Mouse (Mus musculus): ENCODE results near the gene Ric8a. TPM values are rescaled to one million over a fixed set of nuclear protein-coding genes. Genes with fewer than 3 reads are reported as not detected.

The Ric8a gene
- polyA plus RNA-seq, 2 experiments: 70.3 to 74.0 TPM

DNA sequence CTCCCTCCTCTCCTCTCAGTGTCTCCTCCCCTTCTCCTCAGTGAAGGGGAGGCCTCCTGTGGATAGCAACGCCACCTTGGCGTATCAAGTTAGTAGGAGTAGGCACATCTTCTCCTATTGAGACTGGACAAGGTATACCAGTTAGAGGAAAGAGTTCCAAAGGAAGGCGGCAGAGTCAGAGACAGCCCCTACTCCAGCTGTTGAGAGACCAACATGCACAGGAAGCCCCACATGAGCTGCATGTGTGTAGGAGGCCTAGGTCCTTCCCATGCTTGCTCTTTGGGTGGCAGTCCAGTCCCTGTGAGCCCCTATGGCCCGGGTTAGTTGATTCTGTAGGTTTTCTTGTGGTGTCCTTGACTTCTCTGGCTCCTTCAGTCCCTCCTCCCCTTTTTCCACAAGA lies 23.4 kb upstream of the Ric8a start:
- 86% methylated on average over 4 of the region's 4 CpGs for WGBS
- no peak overlapping the region for H3K27ac ChIP-seq (replicated peaks; ENCODE audit: low read depth, low read length)
- H3K4me1 ChIP-seq (ENCODE audit: control insufficient read depth, insufficient read depth, low read length): no peaks in the 10 kb centered on the region
- H3K4me2 ChIP-seq (replicated peaks; ENCODE audit: low read depth, low read length, severe bottlenecking): no peak overlapping the region
- no peak overlapping the region for H3K9ac ChIP-seq (ENCODE audit: low read depth, low read length, severe bottlenecking)
- no peaks in the 10 kb centered on the region for H3K36me3 ChIP-seq (ENCODE audit: control insufficient read depth, insufficient read depth, low read length)
- H3K27me3 ChIP-seq (ENCODE audit: control insufficient read depth, insufficient read depth, low read length): no peaks in the 10 kb centered on the region
- no peak for TF ChIP-seq POLR2A (IDR thresholded peaks at IDR 0.05; ENCODE audit: borderline replicate concordance, extremely low read depth, insufficient read depth, insufficient read length)
- ATAC-seq (ENCODE audit: low FRiP score, low read depth): no peak
- DNase-seq (ENCODE audit: low spot score): no peak
- no peak overlapping the region for H3K4me3 ChIP-seq (replicated peaks; ENCODE audit: low read length)
- no peaks in the 10 kb centered on the region for H3K9me3 ChIP-seq (ENCODE audit: control insufficient read depth, low read length)

DNA sequence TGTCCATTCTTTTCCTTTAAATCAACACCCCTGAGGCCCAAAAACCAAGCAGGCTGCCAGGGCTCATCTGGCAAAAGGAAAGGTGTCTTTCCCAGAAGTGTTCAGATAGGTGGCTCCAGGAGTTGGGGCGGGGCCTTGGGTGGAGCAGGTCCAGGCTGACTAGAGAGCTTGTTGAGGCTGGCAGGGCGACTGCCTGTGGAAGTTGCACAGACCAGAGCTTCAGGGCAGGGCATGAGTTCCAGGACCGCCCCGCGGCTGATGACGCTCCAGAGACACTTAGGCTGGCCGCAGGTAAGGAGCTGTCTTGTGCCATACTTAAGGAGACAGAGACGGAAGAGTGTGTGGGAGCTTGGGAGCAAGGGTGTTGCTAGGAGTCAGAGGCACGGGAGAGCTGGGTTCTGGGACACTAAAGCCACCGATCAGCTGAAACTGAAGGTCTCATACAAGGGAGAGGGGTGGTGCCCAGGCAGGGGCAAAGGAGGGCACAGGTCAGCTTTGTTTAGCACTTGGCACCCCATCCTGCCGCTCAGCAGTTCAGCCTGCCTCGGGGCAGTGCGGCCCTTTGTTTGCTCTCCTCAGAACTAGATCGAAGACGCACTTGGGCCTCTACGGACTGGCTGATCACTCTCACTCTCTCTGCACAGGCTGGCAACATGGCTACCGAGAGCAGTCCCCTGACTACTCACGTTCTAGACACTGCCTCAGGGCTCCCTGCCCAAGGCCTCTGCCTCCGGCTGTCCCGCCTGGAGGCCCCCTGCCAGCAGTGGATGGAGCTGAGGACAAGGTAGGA lies 21.6 kb upstream of the Ric8a start, which contains the start of gene Urah:
TSS of gene Urah (plus strand) at position 51 of the 790 bp plus-strand sequence.
- TF ChIP-seq POLR2A (IDR thresholded peaks at IDR 0.05; ENCODE audit: borderline replicate concordance, extremely low read depth, insufficient read depth, insufficient read length): no peak
- no peaks in the 10 kb centered on the region for H3K4me1 ChIP-seq (ENCODE audit: control insufficient read depth, insufficient read depth, low read length)
- H3K9me3 ChIP-seq (ENCODE audit: control insufficient read depth, low read length): no peaks in the 10 kb centered on the region
- ATAC-seq (ENCODE audit: low FRiP score, low read depth) (no peak), DNase-seq (ENCODE audit: low spot score) (no peak)
- H3K36me3 ChIP-seq (ENCODE audit: control insufficient read depth, insufficient read depth, low read length): no peaks in the 10 kb centered on the region
- no peak within 1 kb of the TSS for H3K27ac ChIP-seq (replicated peaks; ENCODE audit: low read depth, low read length)
- H3K4me3 ChIP-seq (replicated peaks; ENCODE audit: low read length): no peak within 1 kb of the TSS
- WGBS: 44% methylated on average over 19 of the region's 20 CpGs
- no peaks in the 10 kb centered on the region for H3K27me3 ChIP-seq (ENCODE audit: control insufficient read depth, insufficient read depth, low read length)
- no peak within 1 kb of the TSS for H3K4me2 ChIP-seq (replicated peaks; ENCODE audit: low read depth, low read length, severe bottlenecking)
- no peak within 1 kb of the TSS for H3K9ac ChIP-seq (ENCODE audit: low read depth, low read length, severe bottlenecking)

DNA sequence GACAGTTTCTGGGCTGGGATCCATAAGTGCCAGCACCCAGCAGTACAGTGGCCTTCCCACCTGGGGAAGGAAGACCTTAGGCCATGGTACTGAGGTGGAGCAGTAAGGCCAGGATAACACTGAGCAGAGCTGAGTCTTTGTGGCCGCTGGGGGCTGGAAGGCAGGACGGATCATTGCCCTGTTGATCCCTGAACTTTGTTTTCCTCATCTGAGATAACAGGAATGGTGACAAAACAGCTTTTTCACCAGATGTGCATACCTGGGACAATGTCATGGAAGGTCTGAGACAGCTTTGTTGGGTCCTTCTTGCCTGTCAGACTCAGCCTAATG lies 21.0 kb upstream of the Ric8a start:
- no peak overlapping the region for H3K4me3 ChIP-seq (replicated peaks; ENCODE audit: low read length)
- H3K4me1 ChIP-seq (ENCODE audit: control insufficient read depth, insufficient read depth, low read length): no peaks in the 10 kb centered on the region
- H3K9ac ChIP-seq (ENCODE audit: low read depth, low read length, severe bottlenecking): no peak overlapping the region
- DNase-seq (ENCODE audit: low spot score) (no peak), ATAC-seq (ENCODE audit: low FRiP score, low read depth) (no peak)
- no peaks in the 10 kb centered on the region for H3K27me3 ChIP-seq (ENCODE audit: control insufficient read depth, insufficient read depth, low read length)
- no peak overlapping the region for H3K27ac ChIP-seq (replicated peaks; ENCODE audit: low read depth, low read length)
- TF ChIP-seq POLR2A (IDR thresholded peaks at IDR 0.05; ENCODE audit: borderline replicate concordance, extremely low read depth, insufficient read depth, insufficient read length): no peak
- H3K36me3 ChIP-seq (ENCODE audit: control insufficient read depth, insufficient read depth, low read length): no peaks in the 10 kb centered on the region
- no peak overlapping the region for H3K4me2 ChIP-seq (replicated peaks; ENCODE audit: low read depth, low read length, severe bottlenecking)
- WGBS: 62% methylated on average over 2 of the region's 2 CpGs
- no peaks in the 10 kb centered on the region for H3K9me3 ChIP-seq (ENCODE audit: control insufficient read depth, low read length)

DNA sequence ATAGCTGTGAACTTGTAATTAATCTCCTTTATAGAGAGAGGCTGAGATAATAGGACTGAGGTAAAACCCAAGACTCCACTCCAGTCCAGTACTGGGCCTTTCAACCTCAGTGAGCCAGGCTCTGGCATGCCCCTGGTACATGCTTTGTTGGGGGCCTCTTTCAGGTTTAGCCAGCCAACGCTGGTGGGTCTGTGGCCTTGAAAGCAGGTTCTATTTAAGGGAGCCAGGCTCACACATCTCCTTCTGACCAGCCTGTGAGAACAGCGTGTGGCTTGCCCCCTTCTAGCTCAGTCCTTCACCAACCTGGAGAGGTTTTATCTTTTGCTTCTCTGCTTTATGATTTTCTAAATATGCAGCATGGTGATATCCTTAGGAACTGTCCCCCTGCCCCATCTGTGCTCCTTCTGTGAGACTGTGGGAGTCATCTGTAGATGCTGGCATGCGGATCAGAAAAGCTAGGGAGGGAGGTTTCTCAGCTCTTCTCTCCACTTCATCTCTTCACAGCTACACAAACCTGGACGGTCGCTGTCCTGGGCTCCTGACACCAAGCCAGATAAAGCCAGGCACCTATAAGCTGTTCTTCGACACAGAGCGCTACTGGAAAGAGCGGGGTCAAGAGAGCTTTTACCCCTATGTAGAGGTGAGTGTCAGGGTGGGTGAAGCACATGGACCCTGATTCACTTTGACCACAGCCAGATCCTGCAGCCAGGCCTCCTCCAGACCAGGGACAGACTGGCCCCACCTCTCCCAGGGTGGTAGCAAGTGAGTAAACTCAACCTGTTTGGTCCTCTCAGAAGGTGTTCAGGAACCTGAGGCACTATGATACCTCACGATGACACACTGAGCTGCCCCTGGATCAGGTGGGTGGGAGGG lies 20.3 kb upstream of the Ric8a start:
- Histone ChIP-seq H3K27me3 (ENCODE audit: control insufficient read depth, insufficient read depth, low read length) (peaks cover 3% of the 10 kb centered on the region; the same call in 1 of the 2 replicates), H3K36me3 (ENCODE audit: control insufficient read depth, insufficient read depth, low read length) (no peaks in the 10 kb centered on the region), H3K4me3 (replicated peaks; ENCODE audit: low read length) (no peak overlapping the region), H3K9me3 (ENCODE audit: control insufficient read depth, low read length) (no peaks in the 10 kb centered on the region), H3K4me2 (replicated peaks; ENCODE audit: low read depth, low read length, severe bottlenecking) (no peak overlapping the region), H3K9ac (ENCODE audit: low read depth, low read length, severe bottlenecking) (no peak overlapping the region), H3K4me1 (ENCODE audit: control insufficient read depth, insufficient read depth, low read length) (no peaks in the 10 kb centered on the region), H3K27ac (replicated peaks; ENCODE audit: low read depth, low read length) (no peak overlapping the region)
- 84% methylated on average over 9 of the region's 9 CpGs for WGBS
- DNase-seq (ENCODE audit: low spot score): no peak
- TF ChIP-seq POLR2A (IDR thresholded peaks at IDR 0.05; ENCODE audit: borderline replicate concordance, extremely low read depth, insufficient read depth, insufficient read length): no peak
- ATAC-seq (ENCODE audit: low FRiP score, low read depth): no peak

DNA sequence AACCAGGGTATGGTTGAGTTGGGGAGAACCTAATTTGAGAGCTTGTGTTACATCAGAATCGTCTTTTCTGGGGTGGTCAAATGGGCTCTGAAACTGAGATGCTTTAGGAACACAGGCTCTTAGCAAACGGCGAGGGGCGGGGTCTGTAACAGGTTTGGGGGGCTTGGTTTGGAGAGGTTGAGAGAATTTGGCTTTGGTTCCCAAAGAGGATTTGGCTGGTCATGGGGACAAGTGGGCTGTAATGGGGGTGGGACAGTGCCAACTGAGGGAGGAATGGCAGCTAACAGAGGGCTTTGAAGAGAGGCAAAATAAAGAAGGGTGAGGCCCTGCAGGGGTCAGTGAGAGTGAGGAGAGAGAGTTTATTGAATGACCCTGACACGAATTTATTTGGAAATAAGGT lies 17.2 kb upstream of the Ric8a start:
- WGBS: 54% methylated on average over 5 of the region's 5 CpGs
- no peaks in the 10 kb centered on the region for H3K36me3 ChIP-seq (ENCODE audit: control insufficient read depth, insufficient read depth, low read length)
- no peak overlapping the region for H3K4me3 ChIP-seq (replicated peaks; ENCODE audit: low read length)
- peaks cover 7% of the 10 kb centered on the region; the same call in 1 of the 2 replicates for H3K27me3 ChIP-seq (ENCODE audit: control insufficient read depth, insufficient read depth, low read length)
- no peak overlapping the region for H3K9ac ChIP-seq (ENCODE audit: low read depth, low read length, severe bottlenecking)
- no peak overlapping the region for H3K4me2 ChIP-seq (replicated peaks; ENCODE audit: low read depth, low read length, severe bottlenecking)
- no peaks in the 10 kb centered on the region for H3K9me3 ChIP-seq (ENCODE audit: control insufficient read depth, low read length)
- H3K27ac ChIP-seq (replicated peaks; ENCODE audit: low read depth, low read length): no peak overlapping the region
- TF ChIP-seq POLR2A (IDR thresholded peaks at IDR 0.05; ENCODE audit: borderline replicate concordance, extremely low read depth, insufficient read depth, insufficient read length): no peak
- ATAC-seq (ENCODE audit: low FRiP score, low read depth) (no peak), DNase-seq (ENCODE audit: low spot score) (no peak)
- no peaks in the 10 kb centered on the region for H3K4me1 ChIP-seq (ENCODE audit: control insufficient read depth, insufficient read depth, low read length)

Measured in limb, embryonic 14.5 days (tissue).